Mouse (Mus musculus): ENCODE data around the gene Kcnk10. TPM values are rescaled to one million over a fixed set of nuclear protein-coding genes. Genes with fewer than 3 reads are reported as not detected.

Gene Kcnk10
- total RNA-seq, 1 experiment = 0.09 TPM

DNA sequence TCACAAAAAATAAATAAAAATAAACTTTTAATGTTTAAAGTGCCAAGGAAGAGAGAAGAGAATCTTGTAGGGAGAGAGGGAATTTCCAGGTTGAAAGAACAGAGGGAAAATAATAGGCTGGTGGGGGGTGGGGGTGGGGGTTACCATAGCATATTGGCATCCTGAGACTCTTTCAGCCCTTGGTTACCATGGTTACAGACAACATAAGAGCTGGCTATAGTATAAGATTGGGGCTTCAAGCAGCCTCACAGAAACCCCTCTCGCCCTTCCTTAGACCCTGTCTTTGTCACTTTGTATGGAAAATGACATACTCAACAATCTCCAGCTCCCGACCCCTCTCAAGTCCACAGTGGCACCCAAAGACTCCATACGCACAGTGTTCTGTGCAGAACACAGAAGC, 13.7 kb downstream of the Kcnk10 start:
- in situ Hi-C loops (cut with MboI; ENCODE audit: low sequenced_read_pairs in 2 of 2, unreplicated experiment in 2 of 2) = no loop called here
- no peak overlapping the region for H3K27ac ChIP-seq (ENCODE audit: insufficient read depth, low read depth, low read length, poor library complexity, severe bottlenecking)

DNA sequence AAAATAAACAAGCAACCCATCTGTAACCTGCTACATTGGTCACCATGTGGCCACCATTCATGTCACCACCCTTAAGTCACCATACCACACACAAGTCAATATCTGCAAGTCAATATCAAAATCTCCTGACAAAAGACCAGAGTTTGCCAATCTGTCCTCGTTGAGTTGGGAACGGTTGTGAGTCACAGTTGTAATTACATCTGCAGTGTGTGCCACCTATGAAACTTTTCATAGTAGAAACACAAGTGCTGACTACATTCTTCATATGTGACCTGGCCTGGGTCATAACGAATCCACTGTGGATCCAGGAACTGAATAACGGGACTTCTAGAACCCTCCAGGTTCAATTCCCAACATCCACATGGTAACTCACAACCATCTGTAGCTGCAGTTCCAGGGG, 14.8 kb downstream of the Kcnk10 start:
- no peak overlapping the region for H3K9ac ChIP-seq (ENCODE audit: insufficient read depth, low read depth, low read length, poor library complexity, severe bottlenecking)
- TF ChIP-seq CHD2 (IDR thresholded peaks at IDR 0.05; ENCODE audit: low read depth, low read length) = no peak
- no peak for TF ChIP-seq ZNF384 (IDR thresholded peaks at IDR 0.05; ENCODE audit: low read depth, low read length)
- no peak for TF ChIP-seq HCFC1 (IDR thresholded peaks at IDR 0.05; ENCODE audit: borderline replicate concordance, insufficient read depth, low read length)
- TF ChIP-seq MAFK (IDR thresholded peaks at IDR 0.05; ENCODE audit: insufficient read depth, low read depth, low read length) = no peak
- no peak for TF ChIP-seq ZC3H11A (IDR thresholded peaks at IDR 0.05; ENCODE audit: borderline replicate concordance, low read depth, low read length)
- no peak overlapping the region for H3K27ac ChIP-seq (ENCODE audit: insufficient read depth, low read depth, low read length, poor library complexity, severe bottlenecking)
- no peak for DNase-seq (ENCODE audit: low read depth, low spot score)
- H3K4me3 ChIP-seq (ENCODE audit: insufficient read depth in 1 of 2, low read depth in 1 of 2, low read length in 2 of 2, poor library complexity in 1 of 2, severe bottlenecking in 1 of 2) = no peak overlapping the region
- no peaks in the 10 kb centered on the region for H3K9me3 ChIP-seq (ENCODE audit: control insufficient read depth, insufficient read depth, low read depth, low read length)
- no peaks in the 10 kb centered on the region for H3K4me1 ChIP-seq (ENCODE audit: control insufficient read depth in 2 of 2, insufficient read depth in 2 of 2, low read length in 2 of 2, poor library complexity in 1 of 2)
- in situ Hi-C loops (cut with MboI; ENCODE audit: low sequenced_read_pairs in 2 of 2, unreplicated experiment in 2 of 2) = no loop called here
- no peaks in the 10 kb centered on the region for H3K36me3 ChIP-seq (ENCODE audit: control insufficient read depth, insufficient read depth, low read length, poor library complexity, severe bottlenecking)

More for the DNA sequence above, 13.7 kb downstream of the Kcnk10 start:
- no peak for TF ChIP-seq HCFC1 (IDR thresholded peaks at IDR 0.05; ENCODE audit: borderline replicate concordance, insufficient read depth, low read length)
- TF ChIP-seq ZC3H11A (IDR thresholded peaks at IDR 0.05; ENCODE audit: borderline replicate concordance, low read depth, low read length) = no peak
- TF ChIP-seq MAFK (IDR thresholded peaks at IDR 0.05; ENCODE audit: insufficient read depth, low read depth, low read length) = no peak
- no peak for TF ChIP-seq ZNF384 (IDR thresholded peaks at IDR 0.05; ENCODE audit: low read depth, low read length)
- TF ChIP-seq CHD2 (IDR thresholded peaks at IDR 0.05; ENCODE audit: low read depth, low read length) = no peak
- Histone ChIP-seq H3K9ac (ENCODE audit: insufficient read depth, low read depth, low read length, poor library complexity, severe bottlenecking) (no peak overlapping the region), H3K36me3 (ENCODE audit: control insufficient read depth, insufficient read depth, low read length, poor library complexity, severe bottlenecking) (no peaks in the 10 kb centered on the region), H3K9me3 (ENCODE audit: control insufficient read depth, insufficient read depth, low read depth, low read length) (no peaks in the 10 kb centered on the region), H3K4me3 (ENCODE audit: insufficient read depth in 1 of 2, low read depth in 1 of 2, low read length in 2 of 2, poor library complexity in 1 of 2, severe bottlenecking in 1 of 2) (no peak overlapping the region), H3K4me1 (ENCODE audit: control insufficient read depth in 2 of 2, insufficient read depth in 2 of 2, low read length in 2 of 2, poor library complexity in 1 of 2) (no peaks in the 10 kb centered on the region)
- no peak for DNase-seq (ENCODE audit: low read depth, low spot score)

DNA sequence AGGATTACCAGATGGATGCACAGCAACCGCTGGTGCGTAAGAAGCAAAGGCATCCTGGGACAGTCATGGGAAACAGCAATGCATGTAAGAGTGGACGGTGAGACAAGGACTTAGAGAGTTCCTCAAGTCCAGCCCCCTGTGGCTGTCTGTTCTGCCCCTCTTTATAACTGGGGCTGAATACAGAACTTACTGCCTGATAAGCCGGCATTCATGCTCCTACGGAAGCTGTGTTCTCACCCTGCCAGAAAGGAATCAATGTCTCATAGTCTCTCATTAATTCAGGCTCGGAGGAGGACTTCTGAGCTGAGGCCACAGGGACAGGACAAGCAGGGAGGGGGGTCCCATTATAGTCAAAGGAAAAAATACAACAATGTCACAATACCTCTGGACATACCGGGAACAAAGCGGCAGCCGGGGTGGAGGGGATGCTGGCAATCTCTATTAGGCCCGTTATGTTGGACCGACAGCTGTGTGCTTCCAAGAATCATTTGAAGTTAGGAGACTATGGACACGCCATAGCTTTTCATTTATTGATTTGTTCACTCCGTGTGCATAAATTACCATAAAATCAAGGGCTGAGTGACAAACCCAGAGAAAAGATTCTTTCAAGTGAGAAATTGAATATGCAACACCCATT, 15.7 kb downstream of the Kcnk10 start:
- in situ Hi-C loops (cut with MboI; ENCODE audit: low sequenced_read_pairs in 2 of 2, unreplicated experiment in 2 of 2) = no loop called here
- Histone ChIP-seq H3K9me3 (ENCODE audit: control insufficient read depth, insufficient read depth, low read depth, low read length) (no peaks in the 10 kb centered on the region), H3K27ac (ENCODE audit: insufficient read depth, low read depth, low read length, poor library complexity, severe bottlenecking) (no peak overlapping the region), H3K4me1 (ENCODE audit: control insufficient read depth in 2 of 2, insufficient read depth in 2 of 2, low read length in 2 of 2, poor library complexity in 1 of 2) (no peaks in the 10 kb centered on the region), H3K4me3 (ENCODE audit: insufficient read depth in 1 of 2, low read depth in 1 of 2, low read length in 2 of 2, poor library complexity in 1 of 2, severe bottlenecking in 1 of 2) (no peak overlapping the region), H3K9ac (ENCODE audit: insufficient read depth, low read depth, low read length, poor library complexity, severe bottlenecking) (no peak overlapping the region), H3K36me3 (ENCODE audit: control insufficient read depth, insufficient read depth, low read length, poor library complexity, severe bottlenecking) (no peaks in the 10 kb centered on the region)
- no peak for DNase-seq (ENCODE audit: low read depth, low spot score)
- TF ChIP-seq CHD2 (IDR thresholded peaks at IDR 0.05; ENCODE audit: low read depth, low read length) = no peak
- no peak for TF ChIP-seq ZNF384 (IDR thresholded peaks at IDR 0.05; ENCODE audit: low read depth, low read length)

DNA sequence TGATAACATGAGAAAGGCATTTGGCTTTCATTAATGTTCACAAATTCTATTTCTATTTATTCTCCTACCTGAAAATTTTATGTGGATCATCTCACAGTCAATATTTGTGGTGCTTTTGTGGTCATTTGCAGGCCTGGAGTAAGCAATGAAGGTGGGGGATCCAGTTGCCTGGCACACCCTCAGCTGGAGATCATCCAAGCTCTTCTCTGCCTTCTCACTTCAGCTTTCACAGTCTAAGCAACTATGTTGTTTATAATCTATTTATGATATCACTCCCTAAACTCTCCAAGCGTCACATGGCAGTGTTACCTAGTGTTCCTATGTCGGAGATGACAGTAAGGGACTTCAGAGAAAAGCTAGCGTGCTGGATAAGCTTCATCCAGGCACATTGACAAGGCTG, 18.1 kb downstream of the Kcnk10 start:
- no peak for TF ChIP-seq CHD2 (IDR thresholded peaks at IDR 0.05; ENCODE audit: low read depth, low read length)
- no peak for TF ChIP-seq HCFC1 (IDR thresholded peaks at IDR 0.05; ENCODE audit: borderline replicate concordance, insufficient read depth, low read length)
- TF ChIP-seq ZC3H11A (IDR thresholded peaks at IDR 0.05; ENCODE audit: borderline replicate concordance, low read depth, low read length) = no peak
- no peak for TF ChIP-seq ZNF384 (IDR thresholded peaks at IDR 0.05; ENCODE audit: low read depth, low read length)
- TF ChIP-seq MAFK (IDR thresholded peaks at IDR 0.05; ENCODE audit: insufficient read depth, low read depth, low read length) = no peak
- Histone ChIP-seq H3K4me3 (ENCODE audit: insufficient read depth in 1 of 2, low read depth in 1 of 2, low read length in 2 of 2, poor library complexity in 1 of 2, severe bottlenecking in 1 of 2) (no peak overlapping the region), H3K27ac (ENCODE audit: insufficient read depth, low read depth, low read length, poor library complexity, severe bottlenecking) (no peak overlapping the region), H3K9me3 (ENCODE audit: control insufficient read depth, insufficient read depth, low read depth, low read length) (no peaks in the 10 kb centered on the region), H3K36me3 (ENCODE audit: control insufficient read depth, insufficient read depth, low read length, poor library complexity, severe bottlenecking) (no peaks in the 10 kb centered on the region), H3K4me1 (ENCODE audit: control insufficient read depth in 2 of 2, insufficient read depth in 2 of 2, low read length in 2 of 2, poor library complexity in 1 of 2) (no peaks in the 10 kb centered on the region), H3K9ac (ENCODE audit: insufficient read depth, low read depth, low read length, poor library complexity, severe bottlenecking) (no peak overlapping the region)
- in situ Hi-C loops (cut with MboI; ENCODE audit: low sequenced_read_pairs in 2 of 2, unreplicated experiment in 2 of 2) = no loop called here
- DNase-seq (ENCODE audit: low read depth, low spot score) = no peak
